Mouse (Mus musculus) heart, embryonic 13.5 days (tissue): Measurements from ENCODE around the gene Meox1. TPM values are rescaled to one million over a fixed set of nuclear protein-coding genes. Genes with fewer than 3 reads are reported as not detected.

Experiments used
- ATAC-seq: fragments of 200-750 bp; cut with Nextera tagmentation; 2 replicates; pipeline ENCODE4 v1.8.0; 2017; ENCODE audit warnings: moderate TSS enrichment; ENCODE audit not compliant: insufficient number of reproducible peaks, low FRiP score, low TSS enrichment; ENCODE audit errors: extremely low read depth
- H3K27ac ChIP-seq: fragments of 300-500 bp; sonication (generic); replicated peaks from 2 replicates; pipeline ENCODE4 v1.5.1; 2015; ENCODE audit warnings: moderate library complexity, mild to moderate bottlenecking, inconsistent platforms
- H3K27me3 ChIP-seq: fragments of 300-500 bp; sonication (generic); replicated peaks from 2 replicates; pipeline ENCODE4 v1.6.1; 2015; ENCODE audit warnings: mild to moderate bottlenecking, inconsistent platforms
- H3K36me3 ChIP-seq: fragments of 300-500 bp; sonication (generic); 2 replicates; pipeline ENCODE4 v1.6.1; 2015; ENCODE audit warnings: mild to moderate bottlenecking, inconsistent platforms
- H3K4me1 ChIP-seq: fragments of 300-500 bp; sonication (generic); 2 replicates; pipeline ENCODE4 v1.6.1; 2015; ENCODE audit warnings: inconsistent platforms
- H3K4me2 ChIP-seq: fragments of 300-500 bp; sonication (generic); 2 replicates; pipeline ENCODE4 v1.6.1; 2015; ENCODE audit warnings: inconsistent platforms, mild to moderate bottlenecking, moderate library complexity
- H3K4me3 ChIP-seq: fragments of 300-500 bp; sonication (generic); 2 replicates; pipeline ENCODE4 v1.5.1; 2015; ENCODE audit warnings: moderate library complexity, mild to moderate bottlenecking, inconsistent platforms
- H3K9ac ChIP-seq: fragments of 300-500 bp; sonication (generic); 2 replicates; pipeline ENCODE4 v1.6.1; 2015; ENCODE audit warnings: inconsistent platforms, mild to moderate bottlenecking, moderate library complexity
- H3K9me3 ChIP-seq: fragments of 300-500 bp; sonication (generic); 2 replicates; pipeline ENCODE4 v1.6.1; 2016; ENCODE audit warnings: inconsistent platforms
- WGBS: fragments of 180-500 bp; shearing (Covaris S2); methylation state at CpG from one replicate; pipeline ENCODE4 v1.1.7; 2015; ENCODE audit warnings: mixed read lengths; 5-methylcytosine and 5-hydroxymethylcytosine counted together
- polyA plus RNA-seq: library from polyadenylated mRNA; unstranded; fragments of >200 nt; fragmentation: Nextera tagmentation; extraction: Ambion mirVana; gene quantifications from 2 replicates; pipeline ENCODE4 v1.2.1, GENCODE M21; 2015

Gene Meox1
- polyA plus RNA-seq, 1 experiment from 2014 or later = 15.6 TPM

DNA sequence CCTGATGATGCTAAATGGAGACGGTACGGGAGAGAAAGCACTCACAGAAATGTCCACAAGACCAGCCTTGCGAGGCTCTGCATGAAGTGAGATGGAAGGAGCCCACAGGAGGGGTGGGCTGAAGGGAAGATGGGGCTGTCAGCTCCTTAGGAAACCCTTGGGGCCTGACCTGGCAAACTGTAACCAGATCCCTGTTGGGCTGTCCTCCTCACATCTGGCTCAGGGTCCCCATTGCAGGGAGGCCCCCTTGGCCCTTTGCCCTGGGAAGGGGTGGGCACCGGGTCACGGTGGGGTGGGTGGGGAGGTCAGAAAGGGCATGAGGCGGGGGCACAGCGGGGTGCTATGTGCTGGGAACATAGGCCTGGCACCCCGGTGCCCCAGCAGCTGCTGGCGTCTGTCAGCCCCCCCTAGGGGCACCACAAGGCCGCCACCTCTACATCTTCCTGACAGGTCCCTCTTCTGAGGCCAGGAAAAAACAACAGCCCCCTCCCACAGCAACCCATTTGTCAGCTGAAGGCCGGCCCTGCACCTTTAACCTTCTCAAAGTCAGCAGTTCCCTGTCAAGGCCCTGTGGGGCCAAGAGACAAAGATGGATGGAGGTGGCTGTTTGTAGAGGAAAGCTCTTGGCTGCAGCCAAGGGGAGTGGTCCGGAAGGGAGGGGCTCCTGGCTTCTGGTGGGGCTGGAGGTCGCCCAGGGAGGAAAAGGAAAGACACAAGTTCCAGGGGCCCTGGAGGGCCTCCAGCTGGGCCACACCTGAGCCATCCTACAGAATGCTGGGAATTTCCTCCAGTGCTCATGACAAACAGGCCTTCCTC lies 2.6 kb upstream of the Meox1 start:
- no peak overlapping the region for H3K4me3 ChIP-seq
- no peaks in the 10 kb centered on the region for H3K36me3 ChIP-seq
- ATAC-seq = no peak; the same call in 1 of the 2 replicates
- H3K27me3 ChIP-seq = peaks cover 19% of the 10 kb centered on the region
- peaks cover 42% of the 10 kb centered on the region for H3K4me1 ChIP-seq
- no peak overlapping the region for H3K4me2 ChIP-seq
- 0 out of 2 replicates have a peak overlapping the region, but pooled peaks have one; percentile 24 for H3K9ac ChIP-seq
- no peaks in the 10 kb centered on the region for H3K9me3 ChIP-seq
- 37% methylated on average over 13 of the region's 13 CpGs for WGBS
- no peak overlapping the region for H3K27ac ChIP-seq

DNA sequence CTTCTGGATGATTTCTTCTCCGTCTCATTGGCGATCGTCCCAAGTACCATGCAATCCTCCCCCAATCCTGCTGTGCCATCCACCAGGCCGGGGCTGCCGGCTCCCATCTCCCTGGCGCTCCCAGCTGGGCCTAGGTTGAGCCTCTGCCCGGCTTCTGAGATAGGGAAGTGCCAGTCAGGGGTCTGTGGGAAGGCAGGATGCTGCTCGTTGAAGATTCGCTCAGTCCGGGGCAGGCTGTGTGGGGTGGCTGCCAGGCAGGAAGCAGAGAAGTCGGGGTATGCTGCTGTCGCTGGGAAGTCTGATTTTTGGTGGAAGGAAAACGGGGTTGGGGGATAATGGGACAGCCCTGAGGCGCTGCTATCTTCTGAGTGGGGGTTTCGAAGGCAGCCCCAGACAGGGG lies 614 bp downstream of the Meox1 start:
- no peaks in the 10 kb centered on the region for H3K9me3 ChIP-seq
- peak overlapping the region; percentile 82 for H3K9ac ChIP-seq
- H3K27me3 ChIP-seq = peaks cover 28% of the 10 kb centered on the region
- H3K4me3 ChIP-seq = peak overlapping the region; percentile 47
- H3K4me2 ChIP-seq = peak overlapping the region; percentile 71
- H3K27ac ChIP-seq = peak overlapping the region; percentile 81
- no peak for ATAC-seq
- H3K36me3 ChIP-seq = no peaks in the 10 kb centered on the region
- H3K4me1 ChIP-seq = peaks cover 69% of the 10 kb centered on the region
- WGBS = 26% methylated on average over 15 of the region's 15 CpGs

DNA sequence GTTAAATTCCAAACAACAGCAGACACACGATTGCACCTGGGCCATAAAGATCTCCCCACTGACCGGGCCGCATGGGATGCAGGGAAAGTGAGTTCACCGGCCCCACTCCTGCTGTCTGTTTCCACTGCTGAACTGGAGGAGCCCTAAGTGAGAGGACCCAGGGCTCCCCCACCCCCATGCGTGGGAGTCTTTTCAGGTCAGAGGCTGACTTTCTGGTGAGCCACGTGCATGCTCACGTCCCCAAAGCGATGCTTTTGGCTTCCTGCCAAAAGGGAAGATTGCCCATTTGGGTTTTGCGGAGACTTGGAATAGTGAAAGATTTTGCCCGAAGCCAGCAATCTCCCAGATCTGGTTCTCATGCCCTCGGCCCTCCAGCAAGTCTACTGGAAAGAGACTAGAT lies 2.7 kb downstream of the Meox1 start:
- 20% methylated on average over 11 of the region's 11 CpGs for WGBS
- Histone ChIP-seq H3K4me3 (peak overlapping the region; percentile 47), H3K36me3 (no peaks in the 10 kb centered on the region), H3K9ac (peak overlapping the region; percentile 82), H3K4me1 (peaks cover 77% of the 10 kb centered on the region), H3K4me2 (peak overlapping the region; percentile 71), H3K9me3 (no peaks in the 10 kb centered on the region), H3K27me3 (peaks cover 28% of the 10 kb centered on the region), H3K27ac (peak overlapping the region; percentile 81)
- ATAC-seq = no peak

DNA sequence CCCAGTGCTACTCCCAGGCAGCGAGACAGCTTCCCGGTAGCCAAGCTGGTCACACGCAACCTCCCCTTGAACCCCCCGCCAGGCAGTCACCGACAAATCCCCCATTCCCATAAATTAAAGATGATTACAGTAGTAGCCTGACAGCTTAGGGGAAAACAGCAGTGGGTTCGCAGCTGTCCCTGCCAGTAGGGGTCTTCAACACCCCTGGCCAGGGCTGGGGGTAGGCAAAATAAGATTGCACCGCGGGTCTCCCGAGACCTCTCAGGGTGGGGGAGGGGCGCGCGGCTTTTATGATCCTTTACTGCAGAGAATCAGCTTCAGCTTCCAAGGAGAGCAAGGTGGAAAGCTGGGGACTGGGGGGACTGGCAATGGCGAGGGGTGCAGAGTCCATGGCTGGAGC lies 4.4 kb downstream of the Meox1 start:
- Histone ChIP-seq H3K4me2 (peak overlapping the region; percentile 71), H3K27me3 (peaks cover 23% of the 10 kb centered on the region), H3K36me3 (no peaks in the 10 kb centered on the region), H3K4me3 (peak overlapping the region; percentile 43), H3K27ac (peak overlapping the region; percentile 58), H3K4me1 (peaks cover 87% of the 10 kb centered on the region), H3K9ac (peak overlapping the region; percentile 77), H3K9me3 (no peaks in the 10 kb centered on the region)
- no peak for ATAC-seq
- 5% methylated on average over 13 of the region's 13 CpGs for WGBS

DNA sequence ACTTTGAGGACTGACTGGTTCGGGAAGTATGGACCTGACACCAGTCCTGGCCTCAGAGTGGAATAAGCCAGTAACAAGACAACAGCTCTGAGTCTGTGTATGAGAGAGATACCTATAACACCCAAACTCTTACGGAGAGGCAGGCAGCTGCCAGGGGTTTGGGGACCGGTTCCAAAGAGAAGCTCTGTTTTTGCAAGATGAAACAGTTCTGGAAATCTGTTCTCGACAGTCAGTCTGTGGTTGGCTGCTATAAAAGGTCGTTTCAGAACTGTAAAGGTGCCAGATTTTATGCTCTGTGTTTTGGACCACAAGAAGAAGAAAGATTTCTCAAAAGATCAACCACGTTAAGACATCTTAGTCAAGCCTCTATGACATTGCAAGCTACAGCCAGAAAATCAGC lies 5.4 kb downstream of the Meox1 start:
- 57% methylated on average over 6 of the region's 6 CpGs for WGBS
- Histone ChIP-seq H3K4me3 (no peak overlapping the region), H3K9ac (peak overlapping the region; percentile 77; the same call in 1 of the 2 replicates), H3K27ac (peak overlapping the region; percentile 58; the same call in 1 of the 2 replicates), H3K9me3 (no peaks in the 10 kb centered on the region), H3K27me3 (peaks cover 23% of the 10 kb centered on the region), H3K4me1 (peaks cover 89% of the 10 kb centered on the region), H3K36me3 (no peaks in the 10 kb centered on the region), H3K4me2 (peak overlapping the region; percentile 71)
- ATAC-seq = no peak

DNA sequence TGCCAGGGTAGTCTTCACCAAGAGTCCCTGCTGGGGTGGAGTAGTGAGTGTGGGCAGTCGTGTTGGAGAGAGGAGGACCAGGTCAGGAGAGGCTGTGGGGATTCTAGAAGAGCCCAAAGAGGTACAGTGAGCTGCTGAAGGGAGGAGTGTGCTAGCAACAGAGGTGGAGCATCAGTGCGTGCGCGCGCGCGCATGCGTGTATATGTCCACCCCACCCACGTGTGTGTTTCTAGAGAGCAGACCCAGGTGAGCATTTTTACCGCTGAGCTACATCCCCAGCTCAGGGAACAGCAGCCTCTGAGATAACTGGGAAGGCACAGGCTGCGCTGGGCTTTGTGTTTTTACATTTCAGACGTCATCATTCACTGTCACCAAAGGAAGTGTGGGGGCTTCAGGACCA lies 7.7 kb downstream of the Meox1 start:
- peaks cover 91% of the 10 kb centered on the region for H3K4me1 ChIP-seq
- ATAC-seq = no peak
- no peaks in the 10 kb centered on the region for H3K36me3 ChIP-seq
- no peak overlapping the region for H3K4me3 ChIP-seq
- H3K27me3 ChIP-seq = peaks cover 6% of the 10 kb centered on the region
- peak overlapping the region; percentile 41; the same call in 1 of the 2 replicates for H3K9ac ChIP-seq
- H3K27ac ChIP-seq = peak overlapping the region; percentile 86
- H3K9me3 ChIP-seq = no peaks in the 10 kb centered on the region
- peak overlapping the region; percentile 50 for H3K4me2 ChIP-seq
- WGBS = 73% methylated on average over 12 of the region's 12 CpGs

DNA sequence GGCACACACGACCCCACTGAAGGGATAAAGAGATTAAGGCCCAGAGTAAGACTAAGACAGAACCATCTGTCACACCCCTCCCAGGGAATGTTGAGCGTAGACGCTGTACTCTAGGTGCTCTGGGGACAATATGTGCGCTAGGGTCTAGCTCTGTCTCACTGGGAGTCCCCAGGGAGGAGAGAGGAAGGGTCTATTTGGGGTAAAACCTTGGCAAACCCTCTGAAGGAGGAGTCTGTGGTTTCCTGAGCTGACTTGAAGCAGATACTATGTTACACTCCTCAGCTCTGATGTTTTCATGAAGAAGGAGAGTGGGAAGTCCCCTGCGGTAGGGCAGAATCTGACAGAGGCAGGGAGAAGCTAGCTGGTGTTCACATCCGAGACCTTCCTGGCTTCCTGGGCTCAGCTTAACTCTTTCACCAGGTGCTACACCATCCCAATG lies 8.3 kb downstream of the Meox1 start:
- peak overlapping the region; percentile 50 for H3K4me2 ChIP-seq
- ATAC-seq = no peak
- H3K9me3 ChIP-seq = no peaks in the 10 kb centered on the region
- H3K27me3 ChIP-seq = peaks cover 3% of the 10 kb centered on the region
- peak overlapping the region; percentile 86 for H3K27ac ChIP-seq
- peaks cover 91% of the 10 kb centered on the region for H3K4me1 ChIP-seq
- H3K4me3 ChIP-seq = no peak overlapping the region
- no peak overlapping the region for H3K9ac ChIP-seq
- WGBS = 42% methylated on average over 6 of the region's 6 CpGs
- H3K36me3 ChIP-seq = no peaks in the 10 kb centered on the region

DNA sequence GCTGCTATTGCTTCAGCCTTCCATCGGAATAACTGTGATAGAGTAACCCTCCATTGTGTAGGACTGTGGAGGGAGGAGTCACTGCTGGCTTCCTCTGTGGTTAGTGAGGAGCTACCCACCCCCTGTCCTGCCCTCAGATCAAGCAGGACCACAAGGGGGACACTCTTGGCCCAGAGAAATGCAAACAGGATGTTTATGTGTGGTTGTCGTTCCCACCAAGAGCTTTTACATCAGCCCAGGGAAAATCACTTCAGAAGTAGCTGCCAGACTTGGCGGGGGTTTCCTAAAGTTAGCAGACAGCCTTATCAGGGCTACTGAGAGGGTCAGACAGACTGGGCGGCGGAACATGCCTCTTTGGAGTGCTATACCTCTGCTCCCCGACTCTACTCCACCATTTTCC lies 8.9 kb downstream of the Meox1 start:
- Histone ChIP-seq H3K9ac (no peak overlapping the region), H3K4me3 (0 out of 2 replicates have a peak overlapping the region, but pooled peaks have one; percentile 5), H3K36me3 (no peaks in the 10 kb centered on the region), H3K27me3 (no peaks in the 10 kb centered on the region), H3K4me2 (peak overlapping the region; percentile 50), H3K9me3 (no peaks in the 10 kb centered on the region), H3K4me1 (peaks cover 95% of the 10 kb centered on the region), H3K27ac (peak overlapping the region; percentile 86)
- WGBS = 4% methylated on average over 6 of the region's 6 CpGs
- no peak for ATAC-seq

DNA sequence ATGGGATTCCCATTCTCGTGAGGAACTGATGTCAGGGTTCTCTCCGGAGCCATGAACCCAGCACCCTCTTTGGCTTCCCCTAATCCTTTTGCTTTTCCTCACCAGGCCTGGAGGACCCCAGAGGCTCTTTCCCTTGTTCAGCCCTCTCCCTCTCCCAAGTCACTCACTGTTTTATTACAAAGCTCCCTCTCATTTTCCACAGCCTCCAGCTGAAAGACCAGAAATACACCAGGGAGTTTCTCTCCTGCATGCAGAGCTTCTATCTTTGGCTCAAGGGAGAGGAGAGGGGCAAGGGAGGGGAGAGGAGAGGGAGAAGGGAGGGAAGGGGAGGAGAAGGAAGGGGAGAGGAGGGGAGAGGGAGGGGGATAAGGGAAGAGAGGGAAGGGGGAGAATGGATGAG lies 10.3 kb downstream of the Meox1 start:
- WGBS = 52% methylated on average over 2 of the region's 2 CpGs

DNA sequence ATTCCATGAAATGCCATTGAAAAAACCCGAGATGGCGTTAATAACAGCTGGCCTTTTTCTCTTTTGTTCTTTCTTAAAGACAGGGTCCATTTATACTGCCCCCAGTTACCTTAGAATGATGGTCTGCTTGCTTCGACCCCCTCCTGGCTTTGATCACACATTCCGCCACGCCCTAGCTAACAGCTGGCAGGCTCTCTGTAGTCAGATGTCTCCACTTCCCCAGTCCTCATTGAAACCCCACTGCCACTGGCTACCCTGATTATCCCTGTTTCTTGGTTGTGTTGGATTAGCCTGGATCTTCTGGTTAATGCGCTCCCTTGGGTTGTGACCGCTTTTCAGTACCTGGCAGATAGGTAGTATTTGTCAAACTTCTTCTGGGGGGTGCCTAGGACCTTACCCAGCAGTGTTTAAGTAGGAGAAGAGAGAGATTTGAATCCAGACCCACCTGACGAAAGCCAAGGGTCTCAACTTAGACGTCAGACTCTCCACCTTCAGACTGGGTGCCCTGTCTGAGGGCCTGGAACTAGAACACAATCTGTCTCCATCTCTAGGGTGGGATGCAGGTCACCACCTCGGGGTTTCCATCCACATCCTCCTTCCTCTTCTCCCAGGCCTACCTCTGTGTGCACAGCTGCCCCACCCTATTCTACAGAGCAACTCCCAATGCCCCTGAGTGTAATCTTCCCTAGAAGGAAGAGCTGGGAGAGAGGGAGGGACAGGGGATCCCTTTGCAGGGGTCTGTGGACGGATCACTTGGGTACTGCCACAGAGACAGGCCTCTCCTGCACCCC lies 11.5 kb downstream of the Meox1 start:
- Histone ChIP-seq H3K4me1 (peaks cover 85% of the 10 kb centered on the region), H3K9ac (no peak overlapping the region), H3K27me3 (no peaks in the 10 kb centered on the region), H3K4me2 (0 out of 2 replicates have a peak overlapping the region, but pooled peaks have one; percentile 69), H3K36me3 (peaks cover 5% of the 10 kb centered on the region; the same call in 1 of the 2 replicates), H3K9me3 (no peaks in the 10 kb centered on the region), H3K4me3 (no peak overlapping the region), H3K27ac (peak overlapping the region; percentile 86)
- WGBS = 74% methylated on average over 11 of the region's 11 CpGs
- no peak for ATAC-seq

More for the DNA sequence above, 10.3 kb downstream of the Meox1 start:
- no peak for ATAC-seq
- Histone ChIP-seq H3K9ac (peak overlapping the region; percentile 33; the same call in 1 of the 2 replicates), H3K27me3 (no peaks in the 10 kb centered on the region), H3K4me1 (peaks cover 93% of the 10 kb centered on the region), H3K36me3 (no peaks in the 10 kb centered on the region), H3K9me3 (no peaks in the 10 kb centered on the region), H3K4me3 (no peak overlapping the region), H3K27ac (peak overlapping the region; percentile 86), H3K4me2 (0 out of 2 replicates have a peak overlapping the region, but pooled peaks have one; percentile 20)

DNA sequence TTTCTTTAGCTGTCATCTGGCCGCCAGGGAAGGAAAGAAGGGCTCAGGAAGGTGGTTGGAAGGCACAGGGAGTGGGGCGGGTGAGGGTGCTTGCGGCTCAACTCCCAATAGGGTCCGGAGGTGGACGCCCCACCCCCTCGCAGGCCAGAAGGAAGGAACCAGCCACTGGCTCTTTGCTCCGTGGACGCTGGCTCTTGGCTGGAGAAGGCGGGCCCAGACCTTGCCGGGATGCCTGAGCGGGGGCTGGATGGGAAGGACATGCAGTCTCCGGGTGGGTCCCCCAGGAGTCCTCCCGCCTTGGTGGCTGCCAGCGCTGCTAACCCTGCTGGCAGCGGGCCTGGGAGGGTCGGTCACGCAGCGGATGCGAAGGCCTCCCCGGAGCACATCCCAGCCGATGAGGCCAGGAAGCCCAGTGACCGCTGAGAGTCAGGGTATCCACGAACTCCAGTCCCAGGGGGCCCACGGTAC lies 12.5 kb downstream of the Meox1 start:
- H3K4me3 ChIP-seq = peak overlapping the region; percentile 42
- WGBS = 2% methylated on average over 24 of the region's 24 CpGs
- H3K4me2 ChIP-seq = peak overlapping the region; percentile 69
- peaks cover 77% of the 10 kb centered on the region for H3K4me1 ChIP-seq
- peak overlapping the region; percentile 86 for H3K27ac ChIP-seq
- no peaks in the 10 kb centered on the region for H3K9me3 ChIP-seq
- peak; percentile 42; the same call in 1 of the 2 replicates for ATAC-seq
- H3K36me3 ChIP-seq = peaks cover 7% of the 10 kb centered on the region; the same call in 1 of the 2 replicates
- H3K27me3 ChIP-seq = no peaks in the 10 kb centered on the region
- H3K9ac ChIP-seq = peak overlapping the region; percentile 76
